Mouse (Mus musculus): ENCODE data around the gene Yipf1. TPM values are rescaled to one million over a fixed set of nuclear protein-coding genes. Genes with fewer than 3 reads are reported as not detected.
A peak's percentile ranks its signal among the peaks of the same experiment; 100 is the strongest.
"Not testable (repeated sequence)": the region's sequence is repeated elsewhere in the genome, so short reads cannot be mapped to it uniquely, and the experiment has no call there.

The Yipf1 gene
- polyA plus RNA-seq, 1 experiment from 2014 or later = 51.4 TPM

- H3K4me1 ChIP-seq (ENCODE audit: control insufficient read depth, insufficient read depth, low read length) = peaks cover 16% of the 10 kb centered on the region
- 46% methylated on average over 8 of the region's 8 CpGs for WGBS
- H3K27ac ChIP-seq (ENCODE audit: low read depth, low read length); ATAC-seq (ENCODE audit: low FRiP score, low TSS enrichment); H3K27me3 ChIP-seq (ENCODE audit: control insufficient read depth, insufficient read depth, low read length); H3K4me2 ChIP-seq (replicated peaks; ENCODE audit: low read depth, low read length); H3K9me3 ChIP-seq (ENCODE audit: control insufficient read depth, low read length); H3K9ac ChIP-seq (ENCODE audit: low read depth, low read length); H3K36me3 ChIP-seq (ENCODE audit: control insufficient read depth, insufficient read depth, low read length); H3K4me3 ChIP-seq (ENCODE audit: low read length): not testable (repeated sequence)
Measured at GRCm38 (mm10) chr4:107357172-107357571, 43.0 kb downstream of the Yipf1 start.

- H3K4me2 ChIP-seq (replicated peaks; ENCODE audit: low read depth, low read length) = no peak overlapping the region
- no peak overlapping the region for H3K27ac ChIP-seq (ENCODE audit: low read depth, low read length)
- no peaks in the 10 kb centered on the region for H3K9me3 ChIP-seq (ENCODE audit: control insufficient read depth, low read length)
- peaks cover 15% of the 10 kb centered on the region for H3K4me1 ChIP-seq (ENCODE audit: control insufficient read depth, insufficient read depth, low read length)
- no peak overlapping the region for H3K4me3 ChIP-seq (ENCODE audit: low read length)
- no peaks in the 10 kb centered on the region for H3K27me3 ChIP-seq (ENCODE audit: control insufficient read depth, insufficient read depth, low read length)
- no peak overlapping the region for H3K9ac ChIP-seq (ENCODE audit: low read depth, low read length)
- WGBS = 78% methylated on average over 3 of the region's 3 CpGs
- ATAC-seq (ENCODE audit: low FRiP score, low TSS enrichment) = no peak
- no peaks in the 10 kb centered on the region for H3K36me3 ChIP-seq (ENCODE audit: control insufficient read depth, insufficient read depth, low read length)
Measured at GRCm38 (mm10) chr4:107358460-107358859, 44.3 kb downstream of the Yipf1 start.

DNA sequence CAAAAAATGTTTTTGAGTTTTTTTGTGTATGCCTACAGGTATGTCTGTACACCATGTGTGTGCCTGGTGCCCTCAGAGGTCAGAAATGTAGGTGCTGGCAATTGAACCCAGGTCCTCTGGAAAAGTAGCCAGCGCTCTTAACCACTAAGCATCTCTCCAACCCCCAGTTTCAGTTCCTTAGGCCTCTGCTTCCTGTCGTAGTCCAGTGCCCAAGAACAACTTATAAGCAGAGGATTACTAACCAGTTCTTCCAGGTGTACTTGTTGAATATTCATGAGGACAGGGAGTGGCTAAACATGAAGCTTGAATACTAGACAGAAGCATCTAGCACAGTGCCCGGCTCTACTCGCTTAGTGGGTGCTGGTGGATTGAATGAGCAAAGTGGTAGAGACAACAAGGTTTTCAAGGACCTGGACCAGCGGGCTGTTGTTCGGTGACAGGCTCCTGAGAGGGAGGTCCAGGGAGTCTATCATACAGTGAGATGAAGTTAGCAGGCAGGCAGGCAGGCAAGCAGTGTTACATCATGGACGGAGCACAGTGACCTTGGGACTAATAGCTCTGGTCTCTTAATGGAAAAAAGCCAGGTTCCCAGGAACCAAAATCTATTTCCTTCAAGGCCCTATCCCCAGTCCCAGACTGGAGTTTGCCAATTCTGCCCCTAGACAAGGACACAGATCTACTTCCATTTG is 46.4 kb downstream of the Yipf1 start:
- no peak overlapping the region for H3K27ac ChIP-seq (ENCODE audit: low read depth, low read length)
- ATAC-seq (ENCODE audit: low FRiP score, low TSS enrichment) = peak; percentile 36; the same call in 1 of the 2 replicates
- H3K9me3 ChIP-seq (ENCODE audit: control insufficient read depth, low read length) = no peaks in the 10 kb centered on the region
- 67% methylated on average over 7 of the region's 7 CpGs for WGBS
- no peaks in the 10 kb centered on the region for H3K36me3 ChIP-seq (ENCODE audit: control insufficient read depth, insufficient read depth, low read length)
- H3K9ac ChIP-seq (ENCODE audit: low read depth, low read length) = no peak overlapping the region
- H3K4me2 ChIP-seq (replicated peaks; ENCODE audit: low read depth, low read length) = no peak overlapping the region
- H3K4me3 ChIP-seq (ENCODE audit: low read length) = no peak overlapping the region
- no peaks in the 10 kb centered on the region for H3K27me3 ChIP-seq (ENCODE audit: control insufficient read depth, insufficient read depth, low read length)
- 0 out of 2 replicates have a peak, but pooled peaks cover 2% of the 10 kb centered on the region for H3K4me1 ChIP-seq (ENCODE audit: control insufficient read depth, insufficient read depth, low read length)

DNA sequence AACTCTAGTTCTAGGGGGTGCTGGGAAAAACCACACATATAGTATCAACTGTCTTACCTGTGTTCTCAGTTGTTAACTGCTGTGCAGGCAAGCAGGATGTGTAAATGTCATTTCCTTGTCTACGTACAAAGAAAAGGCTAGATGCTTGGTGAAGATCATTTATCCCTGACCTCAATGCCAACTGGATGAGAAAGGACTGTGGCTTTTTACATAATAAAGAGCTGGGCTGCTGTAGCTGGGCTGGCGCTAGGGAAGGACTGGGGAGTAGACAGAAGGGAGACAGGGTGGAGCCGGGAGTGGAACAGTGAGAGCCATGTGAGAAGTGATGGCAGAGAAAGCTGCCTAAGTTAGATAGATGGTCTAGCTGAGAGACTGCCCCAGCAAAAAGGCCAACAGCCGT is 48.6 kb downstream of the Yipf1 start:
- no peaks in the 10 kb centered on the region for H3K9me3 ChIP-seq (ENCODE audit: control insufficient read depth, low read length)
- 71% methylated on average over 4 of the region's 4 CpGs for WGBS
- 0 out of 2 replicates have a peak, but pooled peaks cover 2% of the 10 kb centered on the region for H3K4me1 ChIP-seq (ENCODE audit: control insufficient read depth, insufficient read depth, low read length)
- ATAC-seq (ENCODE audit: low FRiP score, low TSS enrichment) = no peak
- no peak overlapping the region for H3K4me3 ChIP-seq (ENCODE audit: low read length)
- H3K4me2 ChIP-seq (replicated peaks; ENCODE audit: low read depth, low read length) = no peak overlapping the region
- no peaks in the 10 kb centered on the region for H3K36me3 ChIP-seq (ENCODE audit: control insufficient read depth, insufficient read depth, low read length)
- no peak overlapping the region for H3K9ac ChIP-seq (ENCODE audit: low read depth, low read length)
- no peaks in the 10 kb centered on the region for H3K27me3 ChIP-seq (ENCODE audit: control insufficient read depth, insufficient read depth, low read length)
- no peak overlapping the region for H3K27ac ChIP-seq (ENCODE audit: low read depth, low read length)

DNA sequence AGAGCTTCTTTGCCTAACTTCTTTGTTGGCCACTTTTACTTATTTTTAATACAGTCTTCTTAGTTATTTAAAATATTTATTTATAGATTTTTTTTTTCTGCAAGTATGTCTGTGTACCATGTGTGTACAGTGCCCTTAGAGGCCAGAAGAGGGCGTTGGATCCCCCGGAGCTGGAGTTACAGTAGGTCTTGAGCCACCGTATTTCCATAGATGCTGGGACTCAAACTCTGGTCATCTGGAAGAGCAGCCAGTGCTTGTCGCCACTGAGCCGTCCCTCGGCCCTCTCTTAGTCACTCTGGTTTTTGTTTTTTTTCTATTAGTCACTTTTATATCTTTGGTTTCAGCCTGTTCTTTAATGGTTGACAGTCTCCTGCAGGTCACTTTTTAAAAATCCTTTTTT is 49.4 kb downstream of the Yipf1 start:
- Histone ChIP-seq H3K9ac (ENCODE audit: low read depth, low read length) (no peak overlapping the region), H3K9me3 (ENCODE audit: control insufficient read depth, low read length) (no peaks in the 10 kb centered on the region), H3K4me3 (ENCODE audit: low read length) (no peak overlapping the region), H3K27me3 (ENCODE audit: control insufficient read depth, insufficient read depth, low read length) (no peaks in the 10 kb centered on the region), H3K4me1 (ENCODE audit: control insufficient read depth, insufficient read depth, low read length) (peaks cover 3% of the 10 kb centered on the region; the same call in 1 of the 2 replicates), H3K27ac (ENCODE audit: low read depth, low read length) (no peak overlapping the region), H3K4me2 (replicated peaks; ENCODE audit: low read depth, low read length) (no peak overlapping the region), H3K36me3 (ENCODE audit: control insufficient read depth, insufficient read depth, low read length) (no peaks in the 10 kb centered on the region)
- no peak for ATAC-seq (ENCODE audit: low FRiP score, low TSS enrichment)
- WGBS = 72% methylated on average over 6 of the region's 6 CpGs

DNA sequence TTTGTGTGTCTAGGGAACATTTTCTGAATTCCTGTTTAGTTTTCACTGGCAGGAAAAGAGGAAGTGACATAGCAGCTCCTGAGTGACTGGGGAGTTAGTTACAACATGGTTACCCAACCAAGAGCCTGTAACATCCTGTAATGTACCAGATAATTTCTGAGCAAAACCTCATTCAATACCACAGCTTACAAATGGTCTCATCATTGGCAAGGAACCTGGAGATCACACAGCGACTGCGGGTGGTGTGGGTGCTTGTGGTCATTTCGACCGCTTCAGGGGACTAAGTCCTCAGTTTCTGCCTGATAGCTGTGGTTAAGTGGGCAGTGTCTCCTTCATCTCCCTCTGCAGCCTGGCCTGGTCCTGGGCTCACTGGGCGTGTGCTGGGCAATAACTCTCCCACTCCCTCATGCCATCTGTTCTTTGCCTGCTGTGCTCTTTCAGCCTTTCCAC is 50.1 kb downstream of the Yipf1 start:
- no peak for ATAC-seq (ENCODE audit: low FRiP score, low TSS enrichment)
- Histone ChIP-seq H3K27ac (ENCODE audit: low read depth, low read length) (no peak overlapping the region), H3K36me3 (ENCODE audit: control insufficient read depth, insufficient read depth, low read length) (no peaks in the 10 kb centered on the region), H3K27me3 (ENCODE audit: control insufficient read depth, insufficient read depth, low read length) (no peaks in the 10 kb centered on the region), H3K4me3 (ENCODE audit: low read length) (no peak overlapping the region), H3K9me3 (ENCODE audit: control insufficient read depth, low read length) (no peaks in the 10 kb centered on the region), H3K4me2 (replicated peaks; ENCODE audit: low read depth, low read length) (no peak overlapping the region), H3K4me1 (ENCODE audit: control insufficient read depth, insufficient read depth, low read length) (peaks cover 8% of the 10 kb centered on the region; the same call in 1 of the 2 replicates), H3K9ac (ENCODE audit: low read depth, low read length) (no peak overlapping the region)
- WGBS = 79% methylated on average over 5 of the region's 5 CpGs

GRCm38 (mm10) chr4:107366408-107366807 is 52.2 kb downstream of the Yipf1 start:
- H3K9me3 ChIP-seq (ENCODE audit: control insufficient read depth, low read length); H3K27ac ChIP-seq (ENCODE audit: low read depth, low read length); H3K4me3 ChIP-seq (ENCODE audit: low read length); ATAC-seq (ENCODE audit: low FRiP score, low TSS enrichment); H3K27me3 ChIP-seq (ENCODE audit: control insufficient read depth, insufficient read depth, low read length); H3K4me1 ChIP-seq (ENCODE audit: control insufficient read depth, insufficient read depth, low read length); H3K9ac ChIP-seq (ENCODE audit: low read depth, low read length); H3K4me2 ChIP-seq (replicated peaks; ENCODE audit: low read depth, low read length): not testable (repeated sequence)
- H3K36me3 ChIP-seq (ENCODE audit: control insufficient read depth, insufficient read depth, low read length) = peaks cover 15% of the 10 kb centered on the region

DNA sequence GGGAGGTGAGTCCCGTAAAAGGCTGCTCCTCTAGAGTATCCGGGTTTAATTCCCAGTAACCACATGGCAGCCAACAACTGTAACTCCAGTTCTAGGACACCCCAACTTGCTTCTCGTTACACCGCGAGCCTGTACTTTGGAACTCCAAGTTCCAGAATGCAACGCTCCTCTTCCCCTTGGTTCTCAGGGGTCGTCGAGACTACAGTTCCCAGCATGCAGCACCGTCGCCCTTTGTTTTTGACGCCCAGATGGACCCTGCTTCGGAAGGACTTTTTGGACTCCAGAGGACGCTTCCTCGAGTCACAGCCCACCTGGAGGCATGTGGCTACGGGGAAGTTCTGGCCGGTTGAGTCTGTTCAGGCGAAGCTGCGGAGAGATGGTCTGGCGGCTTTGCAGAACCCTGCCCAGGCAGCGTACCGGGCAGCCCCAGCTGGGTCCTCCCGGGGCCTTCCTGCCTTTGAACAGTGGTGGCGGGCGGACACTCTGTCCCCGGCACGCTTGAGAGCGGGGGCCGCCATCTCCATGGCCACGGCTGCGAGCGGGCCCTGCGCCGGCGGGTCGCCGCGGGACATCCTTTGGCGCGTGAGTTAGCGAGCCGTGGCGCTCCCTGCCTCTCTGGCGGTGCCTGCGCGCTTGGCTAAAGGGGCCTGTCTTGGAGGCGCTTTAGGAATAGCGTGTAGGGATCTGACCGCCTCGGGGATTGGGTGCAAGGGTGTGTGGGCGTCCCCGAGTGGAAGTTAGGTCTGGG is 53.6 kb downstream of the Yipf1 start, which contains the start of gene Ndc1:
Gene Ndc1 (plus strand): TSS at position 218 of the 748 bp plus-strand sequence.
- Histone ChIP-seq H3K4me2 (replicated peaks; ENCODE audit: low read depth, low read length) (peak within 1 kb of the TSS; percentile 68), H3K9me3 (ENCODE audit: control insufficient read depth, low read length) (no peaks in the 10 kb centered on the region), H3K27ac (ENCODE audit: low read depth, low read length) (peak within 1 kb of the TSS; percentile 89), H3K4me1 (ENCODE audit: control insufficient read depth, insufficient read depth, low read length) (peaks cover 5% of the 10 kb centered on the region; the same call in 1 of the 2 replicates), H3K36me3 (ENCODE audit: control insufficient read depth, insufficient read depth, low read length) (peaks cover 28% of the 10 kb centered on the region), H3K27me3 (ENCODE audit: control insufficient read depth, insufficient read depth, low read length) (no peaks in the 10 kb centered on the region), H3K9ac (ENCODE audit: low read depth, low read length) (peak within 1 kb of the TSS; percentile 65), H3K4me3 (ENCODE audit: low read length) (peak within 1 kb of the TSS; percentile 75)
- peak; percentile 98 for ATAC-seq (ENCODE audit: low FRiP score, low TSS enrichment)
- WGBS = under 1% methylated on average over 50 of the region's 51 CpGs

DNA sequence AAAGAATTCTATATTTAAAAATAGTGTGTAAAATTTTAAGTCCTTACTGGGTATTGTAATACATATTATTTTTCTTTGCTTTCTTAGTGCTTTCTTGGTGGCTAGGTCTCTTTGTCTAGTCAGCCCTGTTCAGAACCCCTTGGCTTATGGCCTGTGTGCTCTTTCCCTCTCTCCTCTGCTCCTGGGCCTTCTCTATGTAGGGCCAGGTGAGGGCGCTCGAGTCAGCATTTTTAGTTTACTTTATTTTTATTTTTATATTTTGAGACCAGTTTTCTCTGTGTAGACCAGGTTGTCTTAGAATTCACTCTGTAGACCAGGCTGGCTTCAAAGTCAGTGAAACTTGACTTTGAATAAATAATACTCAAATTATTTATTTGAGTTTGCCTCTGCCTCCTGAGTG is 58.1 kb downstream of the Yipf1 start:
- H3K4me1 ChIP-seq (ENCODE audit: control insufficient read depth, insufficient read depth, low read length) = peaks cover 5% of the 10 kb centered on the region; the same call in 1 of the 2 replicates
- H3K27me3 ChIP-seq (ENCODE audit: control insufficient read depth, insufficient read depth, low read length) = no peaks in the 10 kb centered on the region
- peaks cover 62% of the 10 kb centered on the region for H3K36me3 ChIP-seq (ENCODE audit: control insufficient read depth, insufficient read depth, low read length)
- no peak overlapping the region for H3K4me3 ChIP-seq (ENCODE audit: low read length)
- H3K4me2 ChIP-seq (replicated peaks; ENCODE audit: low read depth, low read length) = no peak overlapping the region
- H3K27ac ChIP-seq (ENCODE audit: low read depth, low read length) = no peak overlapping the region
- H3K9me3 ChIP-seq (ENCODE audit: control insufficient read depth, low read length) = no peaks in the 10 kb centered on the region
- no peak for ATAC-seq (ENCODE audit: low FRiP score, low TSS enrichment)
- WGBS = 77% methylated on average over 2 of the region's 2 CpGs
- H3K9ac ChIP-seq (ENCODE audit: low read depth, low read length) = no peak overlapping the region

All from kidney, embryonic 14.5 days (tissue).